In the genomic region with DNA sequence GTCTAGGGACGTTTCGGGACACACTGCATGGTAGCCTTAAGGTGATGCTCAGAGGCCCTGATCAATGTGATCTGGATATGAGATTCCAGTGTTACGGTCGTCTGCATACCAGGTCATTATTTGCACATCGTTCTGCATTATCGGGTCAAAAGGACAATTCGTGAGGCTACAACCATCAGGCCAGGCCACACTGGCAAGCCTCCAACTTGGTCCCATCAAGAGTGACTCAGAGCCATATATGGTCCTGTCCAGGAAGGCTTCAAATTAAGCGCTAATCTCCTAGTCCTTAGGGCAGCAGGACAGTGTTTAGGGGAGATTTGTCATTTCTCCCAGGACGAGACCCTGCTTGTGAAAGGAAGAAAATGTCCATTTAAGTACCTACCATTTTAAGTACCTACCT, we compare ENCODE assay signal across 19 mouse cellular contexts. TPM values are rescaled to one million over a fixed set of nuclear protein-coding genes. Genes with fewer than 3 reads are reported as not detected.
"Had no signal": no experiment of that assay in that cellular context is flagged by ENCODE, and none has a peak within 500 bp of the region (broad histone marks: within the 10 kb centered on the region; RNA-seq: fewer than 3 reads in every experiment).

No protein-coding gene starts in this region.

- H3K9ac ChIP-seq: kidney, embryonic 15.5 days; limb, embryonic 13.5 days; liver, embryonic 15.5 days; lung, embryonic 14.5 days; midbrain, embryonic 15.5 days; neural tube, embryonic 12.5 days; stomach, embryonic 15.5 days had no signal

- H3K27ac ChIP-seq: kidney, embryonic 15.5 days; liver, embryonic 15.5 days; midbrain, embryonic 10.5 days; midbrain, embryonic 15.5 days; neural tube, embryonic 12.5 days had no signal

- H3K27me3 ChIP-seq: kidney, embryonic 15.5 days; limb, embryonic 13.5 days; liver, embryonic 15.5 days; midbrain, embryonic 15.5 days; neural tube, embryonic 12.5 days; stomach, embryonic 15.5 days had no signal

- DNase-seq: kidney, postnatal 14 days; layer of hippocampus, adult 9-11 months; layer of hippocampus, postnatal 36 days; left cerebral cortex, postnatal 4 days; lung, postnatal 10 days; right cerebral cortex, postnatal 14 days; thymus, adult 2 months; thymus, postnatal 25 days had no signal

- H3K36me3 ChIP-seq: midbrain, embryonic 15.5 days had no signal

- H3K4me1 ChIP-seq: liver, embryonic 15.5 days; midbrain, embryonic 15.5 days; neural tube, embryonic 12.5 days; stomach, embryonic 15.5 days had no signal

- H3K9me3 ChIP-seq: kidney, embryonic 15.5 days; limb, embryonic 13.5 days; liver, embryonic 15.5 days; midbrain, embryonic 10.5 days; midbrain, embryonic 15.5 days; stomach, embryonic 15.5 days had no signal

- H3K4me3 ChIP-seq: kidney, embryonic 15.5 days; limb, embryonic 13.5 days; liver, embryonic 15.5 days; midbrain, embryonic 10.5 days; midbrain, embryonic 15.5 days; neural tube, embryonic 12.5 days; stomach, embryonic 15.5 days had no signal

RNA-seq across cellular contexts. Expression of a gene that starts 51.9 kb away (rescaled TPM):
- total RNA-seq: layer of hippocampus, postnatal 36 days; left cerebral cortex, postnatal 4 days; liver, adult 2 months; megakaryocyte, adult 5-6 weeks had no signal
- polyA plus RNA-seq: kidney, embryonic 15.5 days; large intestine, adult 2 months; limb, embryonic 13.5 days; liver, adult 2 months; liver, embryonic 15.5 days; lung, embryonic 14.5 days; midbrain, embryonic 10.5 days; midbrain, embryonic 15.5 days; neural tube, embryonic 12.5 days; stomach, embryonic 15.5 days had no signal
